Mouse (Mus musculus) megakaryocyte-erythroid progenitor cell, adult 5-6 weeks (primary cell): ENCODE data around the gene Oprd1. TPM values are rescaled to one million over a fixed set of nuclear protein-coding genes. Genes with fewer than 3 reads are reported as not detected.

ENCODE experiments used
- ATAC-seq: replicated peaks from 2 replicates; pipeline ENCODE4 v1.8.0; 2016; ENCODE audit warnings: mild to moderate bottlenecking, inconsistent platforms; ENCODE audit not compliant: severe bottlenecking, poor library complexity, low FRiP score, low TSS enrichment
- total RNA-seq, 2 experiments: library from RNA; stranded (forward) in 1 of 2; stranded (reverse) in 1 of 2; fragments of 200-1000, 215-1000 nt in 1 of 2; fragments of >200 nt in 1 of 2; fragmentation: Nextera tagmentation in 1 of 2; gene quantifications; 2 replicates each; pipeline ENCODE4 v1.2.3; 2014 to 2017

Oprd1 gene
- total RNA-seq, 2 experiments from 2014 or later: not detected

DNA sequence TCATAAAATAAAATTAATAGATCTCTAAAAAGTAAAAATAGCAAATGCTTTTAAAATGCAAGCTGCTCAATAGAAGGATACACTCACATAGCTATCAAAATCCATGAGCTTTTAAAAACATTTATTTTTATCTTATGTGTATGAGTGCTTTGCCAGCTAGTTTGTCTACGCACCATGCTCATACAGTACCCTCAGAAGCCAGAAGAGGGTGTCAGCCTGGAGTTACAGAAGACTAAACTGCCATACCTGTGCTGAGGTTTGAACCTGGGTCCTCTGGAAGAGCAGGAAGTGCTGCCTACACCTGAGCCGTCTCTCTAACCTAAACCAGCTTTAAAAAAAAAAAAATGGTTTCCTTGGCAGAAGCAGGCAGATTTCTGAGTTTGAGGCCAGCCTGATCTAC lies 5.6 kb downstream of the Oprd1 start:
- ATAC-seq: no peak

DNA sequence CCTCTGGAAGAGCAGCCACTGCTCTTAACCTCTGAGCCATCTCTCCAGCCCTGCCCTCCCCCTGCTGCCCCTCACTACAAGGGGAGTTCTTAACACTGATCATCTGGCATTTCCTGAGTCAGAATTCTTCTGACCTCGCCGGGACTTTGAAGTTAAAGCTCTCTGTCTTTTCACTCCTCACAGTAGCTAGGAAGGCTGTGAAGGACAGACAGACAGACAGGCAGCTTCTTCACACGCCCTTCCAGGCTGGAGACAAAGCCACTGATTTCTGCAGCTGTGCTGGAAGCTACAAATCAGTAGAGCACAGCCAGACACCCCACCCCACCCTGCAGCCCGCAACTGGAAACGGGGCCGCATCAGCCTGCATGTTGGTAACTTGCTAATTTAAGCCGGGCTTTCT lies 7.3 kb downstream of the Oprd1 start:
- no peak for ATAC-seq

DNA sequence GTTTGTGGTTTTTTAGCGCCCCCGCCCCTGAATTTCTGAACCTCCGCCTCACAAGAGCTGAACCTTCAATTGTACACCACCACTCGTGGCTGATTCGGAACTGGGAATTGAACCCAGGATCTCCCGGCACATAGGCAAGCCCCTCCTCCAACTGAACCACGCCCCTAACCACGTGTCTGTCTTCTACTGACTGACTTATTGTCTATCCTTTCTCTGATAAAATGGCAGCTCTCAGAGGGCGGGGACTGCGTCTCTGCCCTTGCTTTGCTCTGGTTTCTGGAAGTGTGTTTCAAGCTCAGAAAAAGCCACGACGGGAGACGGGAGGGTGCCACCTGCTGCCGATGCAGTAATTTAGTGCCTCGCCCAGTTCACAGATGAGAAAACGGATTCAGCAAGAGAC lies 10.4 kb downstream of the Oprd1 start:
- no peak for ATAC-seq

DNA sequence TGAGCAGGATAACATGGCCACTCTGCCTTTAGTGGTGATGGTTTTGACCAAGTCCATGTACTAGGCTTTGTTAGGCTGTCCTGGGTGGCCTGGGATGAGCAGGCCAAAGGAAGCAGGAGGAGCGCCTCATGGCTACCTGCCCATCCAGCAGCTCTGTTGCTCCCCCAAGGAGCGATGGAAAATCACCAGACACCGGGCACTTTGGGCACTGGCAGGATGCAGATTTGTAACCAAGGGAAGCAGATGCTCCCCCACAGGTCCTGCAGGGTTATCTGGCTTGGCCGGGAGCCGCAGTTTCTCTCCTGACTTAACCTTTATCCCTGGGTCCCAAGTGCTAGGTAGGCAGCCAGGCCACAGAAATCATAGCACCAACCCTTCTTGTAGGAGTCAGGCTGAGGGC lies 10.9 kb downstream of the Oprd1 start:
- no peak for ATAC-seq

DNA sequence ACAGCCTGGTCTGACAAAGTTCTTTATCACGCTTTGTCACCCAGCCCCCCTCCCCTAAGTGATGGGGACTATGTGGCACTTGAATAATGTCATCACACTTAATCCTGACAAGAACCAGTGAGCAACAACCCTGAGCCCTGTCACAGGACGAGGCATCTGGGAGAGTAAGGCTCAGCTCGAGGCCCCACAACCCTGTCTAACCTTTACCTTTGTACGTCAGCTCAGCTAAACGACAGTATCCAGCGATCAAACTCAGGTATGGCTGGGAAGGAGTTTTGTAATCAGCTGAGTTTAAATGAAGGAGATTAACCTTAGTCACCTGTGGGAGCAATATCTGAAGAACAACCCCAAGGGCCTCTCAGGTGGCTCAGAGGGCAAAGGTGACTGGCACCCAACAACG lies 12.0 kb downstream of the Oprd1 start:
- ATAC-seq: no peak

DNA sequence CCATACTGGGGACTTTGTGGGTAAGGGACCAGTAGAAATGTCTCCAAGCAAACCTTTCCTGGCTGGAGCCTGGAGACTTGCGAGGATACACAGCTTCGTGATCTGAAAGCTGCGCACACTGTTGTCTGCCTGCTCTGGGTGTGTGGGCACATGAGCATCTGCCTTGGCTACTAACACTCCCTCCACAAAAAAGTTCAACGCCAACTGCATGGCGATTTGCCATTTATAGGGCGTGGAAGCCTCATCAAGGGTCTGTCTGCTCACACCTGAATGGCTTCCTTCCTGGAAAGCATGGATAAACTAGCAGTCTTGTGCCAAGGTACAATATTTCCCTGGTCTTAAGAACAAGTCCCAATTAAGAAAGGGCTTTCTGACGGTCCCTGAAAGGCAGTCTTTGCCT lies 12.5 kb downstream of the Oprd1 start:
- no peak for ATAC-seq

DNA sequence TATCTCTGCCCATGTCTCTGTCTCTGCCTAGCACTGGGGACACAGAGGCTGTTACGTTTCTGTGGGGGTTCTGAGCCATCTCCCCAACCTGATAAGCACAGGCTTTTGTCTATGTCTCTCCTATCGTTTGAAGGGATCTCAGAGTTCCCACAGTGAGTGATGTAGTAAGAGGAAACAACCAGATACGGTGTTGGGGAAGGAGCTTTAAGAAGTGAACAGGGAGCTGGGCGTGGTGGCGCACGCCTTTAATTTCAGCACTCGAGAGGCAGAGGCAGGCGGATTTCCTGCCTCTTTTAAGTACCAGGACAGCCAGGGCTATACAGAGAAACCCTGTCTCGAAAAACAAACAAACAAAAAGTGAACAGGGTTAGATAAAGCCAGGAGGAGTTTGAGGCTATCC lies 13.2 kb downstream of the Oprd1 start:
- no peak for ATAC-seq

DNA sequence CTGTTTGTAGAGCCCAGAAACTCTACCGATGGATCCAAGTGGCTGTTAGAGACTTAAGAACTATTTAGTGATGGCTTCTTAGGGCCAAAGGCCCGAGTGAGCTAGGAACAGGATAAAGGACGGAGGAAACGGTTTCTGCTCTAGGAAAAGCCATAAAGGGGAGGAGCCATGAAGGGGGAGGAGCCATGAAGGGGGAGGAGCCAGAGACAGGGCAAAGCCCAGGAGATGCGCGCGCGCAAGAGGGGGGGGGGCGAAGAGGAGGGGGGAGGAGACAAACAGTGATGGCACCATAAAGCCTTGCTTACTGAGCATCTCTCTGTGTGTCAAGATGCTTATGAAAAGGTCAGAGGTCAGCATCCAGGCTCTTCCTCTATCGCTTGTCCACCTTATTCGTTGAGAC lies 13.6 kb downstream of the Oprd1 start:
- ATAC-seq: no peak

DNA sequence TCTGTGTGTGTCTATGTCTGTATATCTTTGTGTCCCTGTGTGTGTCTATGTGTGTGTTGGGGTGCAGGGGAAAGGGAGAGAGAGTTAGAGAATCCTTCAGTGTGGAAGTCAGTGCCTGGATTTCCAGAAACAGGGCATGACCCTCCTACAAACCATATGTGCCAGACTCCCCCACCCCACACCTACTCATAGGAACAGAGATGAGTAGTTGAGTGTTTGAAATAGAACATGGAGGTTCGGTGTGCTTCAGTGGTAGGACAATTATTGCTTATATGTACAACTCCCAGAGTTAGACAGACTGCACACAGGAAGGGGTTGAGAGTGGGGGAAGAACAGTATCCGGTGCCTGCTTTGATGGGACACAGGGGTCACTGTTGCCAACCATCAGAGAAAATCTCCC lies 14.2 kb downstream of the Oprd1 start:
- no peak for ATAC-seq

DNA sequence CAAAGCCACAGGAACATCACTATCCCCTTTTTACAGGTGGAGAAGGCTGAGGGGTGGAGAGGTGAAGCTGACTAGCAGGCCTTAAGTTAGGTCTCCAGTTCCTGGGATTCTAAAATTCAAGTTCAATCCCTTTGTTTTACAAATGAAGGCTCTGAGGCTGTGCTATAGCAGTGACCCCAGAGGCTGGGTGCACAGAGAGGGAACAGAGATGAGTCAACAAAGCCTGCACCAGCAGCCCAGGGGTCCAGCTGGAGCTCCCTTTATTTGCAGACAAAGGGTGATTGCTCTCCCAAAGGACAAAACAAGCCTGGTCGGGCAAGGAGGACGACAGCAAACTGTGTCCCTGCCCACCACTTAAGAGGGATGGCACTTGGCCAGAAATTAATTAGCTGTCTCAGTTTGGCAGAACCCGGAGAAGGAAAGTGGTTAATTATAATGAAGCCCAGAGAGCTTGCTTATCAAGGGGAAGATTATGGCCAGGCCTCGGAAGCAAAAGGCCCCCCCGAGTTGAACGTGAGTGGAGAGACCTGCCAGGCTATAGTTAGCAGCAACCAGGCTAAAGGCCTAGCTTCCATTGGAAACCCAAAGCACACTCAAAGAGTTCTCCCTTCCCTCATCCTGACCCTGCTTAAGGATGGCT lies 15.2 kb downstream of the Oprd1 start:
- no peak for ATAC-seq

DNA sequence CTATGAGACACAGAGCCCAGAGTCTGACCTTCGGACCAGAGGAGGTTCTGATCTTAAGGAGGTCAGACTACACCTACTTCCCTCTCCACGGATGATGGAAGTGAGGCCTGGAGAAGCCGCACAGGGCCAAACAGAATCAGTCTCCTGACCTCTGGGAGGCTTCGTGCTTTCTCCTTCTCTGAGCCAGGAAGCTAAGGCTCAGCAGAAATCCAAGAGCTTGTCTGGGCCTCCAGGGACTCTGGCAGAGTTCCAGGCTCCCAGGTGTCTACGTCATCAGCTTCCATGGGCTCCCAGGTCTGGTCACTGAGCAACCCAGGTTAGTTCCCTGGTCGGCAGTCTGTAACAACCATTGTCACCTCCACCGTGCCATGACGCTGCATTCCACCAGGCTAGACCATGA lies 17.2 kb downstream of the Oprd1 start:
- ATAC-seq: no peak

DNA sequence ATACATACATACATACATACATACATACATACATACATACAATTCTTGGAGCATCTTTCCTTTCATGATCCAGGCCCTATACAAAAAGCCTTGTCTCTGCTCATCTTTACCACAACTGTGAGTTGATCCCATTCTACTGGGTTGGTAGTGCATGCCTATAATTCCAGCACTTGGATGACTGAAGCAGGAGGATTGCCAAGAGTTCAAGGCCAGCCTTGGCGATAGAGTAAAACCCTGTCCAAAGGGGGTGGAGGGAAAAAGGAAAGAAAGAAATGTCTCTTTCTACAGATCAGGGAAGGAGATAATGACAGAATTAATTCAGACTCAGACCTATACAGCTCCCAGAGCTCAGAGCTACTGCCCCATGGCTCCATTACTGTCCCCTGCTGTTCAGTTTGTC lies 21.1 kb downstream of the Oprd1 start:
- no peak for ATAC-seq

DNA sequence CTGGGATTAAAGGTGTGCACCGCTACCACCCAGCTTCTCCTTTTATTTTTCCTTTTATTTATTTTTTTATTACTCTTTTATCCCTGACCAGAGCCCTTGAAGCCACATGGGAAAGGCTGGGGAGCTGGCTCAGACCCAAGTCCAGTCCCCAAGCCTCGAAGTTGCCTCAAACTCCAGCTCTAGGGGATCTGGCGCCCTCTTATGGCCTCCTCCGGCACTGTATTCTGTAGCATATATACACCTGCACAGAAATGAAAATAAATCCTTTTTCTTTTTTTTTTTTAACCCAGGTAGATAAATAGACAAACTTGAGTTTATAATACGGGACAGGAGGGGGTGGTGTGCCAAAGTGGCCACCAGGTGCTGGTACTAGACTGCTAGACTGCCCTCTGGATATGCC lies 22.6 kb downstream of the Oprd1 start:
- no peak for ATAC-seq

DNA sequence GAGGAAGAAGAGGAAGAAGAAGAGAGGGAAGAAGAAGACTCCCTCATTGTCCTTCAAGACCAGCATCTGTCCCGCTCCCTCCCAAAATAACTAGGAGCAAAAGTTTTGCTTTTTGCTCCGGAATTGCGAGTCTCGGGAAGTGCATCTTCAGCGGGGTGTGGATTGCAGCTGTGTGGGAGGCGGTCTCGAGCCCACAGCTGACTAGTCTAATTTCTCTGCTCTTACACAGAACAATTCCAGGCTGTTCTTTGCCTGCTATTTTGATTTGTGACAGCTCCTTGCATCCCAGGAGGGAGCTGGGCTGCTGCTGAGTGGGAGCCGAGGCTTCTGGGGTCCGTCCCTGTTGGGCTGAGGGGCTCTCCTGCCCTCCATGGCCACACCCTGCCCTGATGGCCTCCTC lies 24.7 kb downstream of the Oprd1 start:
- ATAC-seq: no peak

DNA sequence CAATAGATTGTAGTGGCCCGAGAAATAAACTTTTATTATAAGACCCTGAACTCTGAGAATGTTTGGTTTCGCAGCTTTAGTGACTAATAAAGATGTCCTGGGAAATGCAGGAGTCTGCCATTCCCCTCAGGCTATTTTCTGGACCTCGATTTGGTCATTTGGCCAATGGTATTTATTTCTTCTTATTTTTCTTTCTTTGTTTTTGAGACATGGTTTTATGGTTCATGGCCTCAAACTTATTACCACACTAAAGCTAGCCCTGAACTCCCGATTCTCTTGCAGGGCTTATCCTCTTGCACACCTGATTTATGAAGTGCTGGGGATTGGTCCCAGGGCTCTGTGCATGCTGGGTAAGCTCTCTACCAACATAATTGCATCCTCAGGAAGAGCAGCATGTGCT lies 28.0 kb downstream of the Oprd1 start:
- no peak for ATAC-seq

DNA sequence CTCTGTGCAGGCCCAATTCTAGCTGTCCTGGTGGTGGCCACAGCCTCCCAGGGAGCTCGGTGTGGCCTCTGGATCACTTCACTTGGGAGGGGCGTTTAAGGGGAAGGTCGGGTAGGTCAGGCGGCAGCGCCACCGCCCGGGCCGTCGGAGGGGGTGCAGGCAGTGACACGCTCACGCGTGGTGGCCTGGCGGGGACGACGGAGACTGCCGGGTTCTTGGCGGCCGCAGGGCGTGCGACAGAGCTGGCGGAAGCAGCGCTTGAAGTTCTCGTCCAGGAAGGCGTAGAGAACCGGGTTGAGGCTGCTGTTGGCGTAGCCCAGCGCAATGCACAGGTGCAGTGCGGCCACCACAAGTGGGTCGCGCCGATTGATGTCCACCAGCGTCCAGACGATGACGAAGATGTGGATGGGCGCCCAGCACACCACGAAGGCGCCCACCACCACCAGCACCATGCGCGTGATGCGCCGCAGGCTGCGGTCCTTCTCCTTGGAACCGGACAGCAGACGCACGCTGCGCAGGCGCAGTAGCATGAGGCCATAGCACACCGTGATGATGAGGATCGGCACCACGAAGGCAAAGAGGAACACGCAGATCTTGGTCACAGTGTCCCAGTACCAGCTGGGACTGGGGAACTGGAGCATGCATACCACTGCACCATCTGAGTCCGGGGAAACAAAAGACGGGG lies 30.7 kb downstream of the Oprd1 start:
- peak; percentile 42; the same call in 1 of the 2 replicates for ATAC-seq

DNA sequence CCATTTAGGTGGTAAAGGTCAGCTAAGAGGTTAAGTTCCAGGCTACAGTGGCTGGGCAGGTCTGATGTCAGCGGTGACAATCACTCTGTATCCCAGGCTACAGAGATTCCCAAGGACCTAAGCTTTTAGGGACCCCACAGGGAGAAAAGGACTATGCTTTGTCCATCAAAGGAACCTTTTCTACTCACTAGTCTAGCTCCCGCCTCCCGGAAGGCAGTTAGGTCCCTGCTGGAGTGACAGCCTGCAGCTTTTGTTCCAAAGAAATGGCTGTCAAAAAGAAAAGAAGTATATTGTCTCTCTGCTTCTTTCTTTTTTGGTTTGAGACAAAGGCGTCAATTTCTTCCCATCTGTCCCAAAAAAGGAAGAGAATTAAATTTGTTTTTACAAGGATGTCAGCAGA lies 33.1 kb downstream of the Oprd1 start:
- no peak for ATAC-seq

DNA sequence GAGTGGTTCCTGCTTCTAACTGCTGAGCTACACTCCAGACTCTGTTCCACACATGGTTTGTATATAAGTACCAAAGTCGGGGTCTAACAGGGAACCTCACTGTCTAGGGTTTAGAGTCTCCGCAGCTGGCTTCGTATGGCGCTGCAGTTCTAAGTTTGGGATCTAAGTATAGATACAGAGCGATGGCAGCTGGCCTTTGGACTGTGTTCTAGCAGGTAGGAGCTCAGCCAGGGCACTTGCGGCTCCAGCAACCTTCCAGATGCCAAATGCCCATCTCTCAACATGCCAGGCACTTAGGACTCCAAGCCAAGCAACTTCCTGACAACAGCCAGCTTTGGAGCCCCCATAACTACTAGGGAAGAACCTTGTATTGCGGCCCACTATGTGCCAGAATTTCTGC lies 36.1 kb downstream of the Oprd1 start:
- no peak for ATAC-seq

DNA sequence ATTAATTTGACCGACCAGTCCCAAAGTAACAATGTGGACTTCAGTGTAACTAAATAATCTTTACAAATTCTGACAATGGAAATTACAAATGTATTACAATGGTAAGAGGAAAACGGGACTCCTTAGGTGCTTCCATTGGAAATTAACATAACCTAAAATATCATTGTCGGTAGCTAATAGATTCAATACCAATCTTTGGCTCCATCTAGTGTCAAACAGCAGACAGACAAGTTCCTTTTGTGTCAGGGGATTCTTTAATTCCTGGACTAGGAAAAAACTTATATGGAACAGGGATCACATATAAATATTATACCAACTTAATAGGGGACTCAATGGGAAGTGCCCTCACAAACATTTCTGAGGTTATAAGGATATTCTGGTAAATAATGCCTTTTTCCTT lies 43.1 kb downstream of the Oprd1 start:
- no peak for ATAC-seq

DNA sequence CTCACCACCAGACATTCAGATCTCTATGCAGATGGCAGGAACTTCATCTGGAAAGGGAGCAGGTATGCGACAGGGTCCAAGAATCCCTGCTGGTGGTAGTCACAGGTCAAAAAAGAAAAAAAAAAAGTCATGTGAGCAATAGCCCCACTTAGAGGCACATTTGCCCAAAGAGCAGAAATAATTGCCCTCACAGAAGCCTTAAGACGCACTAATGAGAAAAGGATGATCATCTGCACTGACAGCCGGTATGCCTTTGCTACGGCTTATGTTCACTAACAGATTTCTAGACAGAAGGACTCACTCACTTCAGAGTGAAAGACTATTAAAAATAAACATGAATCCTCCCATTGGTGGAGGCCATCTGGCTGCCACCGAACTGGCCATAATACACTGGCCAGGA lies 44.7 kb downstream of the Oprd1 start:
- no peak for ATAC-seq

DNA sequence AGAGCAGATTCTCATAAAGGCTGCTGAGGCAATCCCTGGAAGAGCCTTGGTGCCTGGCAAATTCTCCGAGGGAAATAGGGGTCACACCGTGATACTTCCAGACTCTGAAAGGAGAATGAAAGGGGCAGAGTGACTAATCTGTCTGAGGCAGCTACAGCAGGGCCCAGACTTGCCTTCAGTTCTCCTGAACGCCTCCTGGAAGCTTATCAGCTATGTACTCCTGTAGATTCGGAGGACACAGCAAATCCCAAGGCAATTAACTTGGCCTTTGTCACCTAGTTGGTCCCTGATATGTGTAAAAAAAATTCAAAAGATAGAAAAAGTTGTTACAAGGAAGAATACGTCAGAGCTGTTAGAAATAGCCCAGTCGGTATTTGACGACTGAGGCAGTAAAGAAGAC lies 49.2 kb downstream of the Oprd1 start:
- ATAC-seq: no peak

DNA sequence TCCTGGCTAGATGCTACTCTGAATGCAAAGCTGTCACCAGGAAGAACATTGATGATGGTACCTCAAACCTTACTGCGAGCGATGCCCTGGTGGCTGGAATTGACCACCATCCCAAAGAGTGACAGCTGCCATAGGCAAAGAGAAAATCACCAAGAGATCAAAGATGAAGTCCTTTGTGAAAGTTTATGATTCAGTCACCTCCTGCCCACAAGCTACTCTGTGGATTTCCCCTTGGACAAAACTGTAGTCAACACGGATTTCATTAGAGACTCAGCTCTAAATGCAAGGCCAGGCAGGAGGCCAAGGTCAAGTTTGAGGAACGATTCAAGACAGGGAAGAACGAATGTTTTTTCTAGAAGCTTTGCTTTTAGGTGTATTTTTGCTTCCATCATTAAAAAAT lies 50.4 kb downstream of the Oprd1 start:
- ATAC-seq: no peak
